Mouse (Mus musculus): ENCODE measurements around the gene Fus.

- TF ChIP-seq CTCF (IDR thresholded peaks at IDR 0.05; ENCODE audit: low read depth, low read length), result no peak
- no peak for TF ChIP-seq POLR2A (IDR thresholded peaks at IDR 0.05; ENCODE audit: extremely low read depth, insufficient read depth, low read length)
Observed at GRCm38 (mm10) chr7:127974413-127974930, 7.2 kb downstream of the Fus start.

Measured in liver, adult 2 months (tissue).